Mouse (Mus musculus): ENCODE results near the gene Prelid1. TPM values are rescaled to one million over a fixed set of nuclear protein-coding genes. Genes with fewer than 3 reads are reported as not detected.

Gene Prelid1
- polyA plus RNA-seq (2021; fragmentation: Nextera tagmentation) = 186 and 202 TPM in 2 replicates
- long read RNA-seq, experiment 1, transcript Prelid1-201 (5 exons, 2,644 nt) = major isoform, 229 of 247 reads
- long read RNA-seq, experiment 1, partial matches to known transcripts = 17 of 247 reads
- long read RNA-seq, experiment 1, other reads (novel, unspliced or antisense) = 1 of 247 reads
- long read RNA-seq, experiment 2, transcript Prelid1-201 (5 exons, 2,644 nt) = major isoform, 173 of 190 reads
- long read RNA-seq, experiment 2, partial matches to known transcripts = 15 of 190 reads
- long read RNA-seq, experiment 2, other reads (novel, unspliced or antisense) = 1 of 190 reads

GRCm38 (mm10) chr13:55319931-55320533 lies at the start of gene Prelid1:
TSS of gene Prelid1 (plus strand) at chr13:55320500.

GRCm38 (mm10) chr13:55321434-55322129 lies 1.3 kb downstream of the Prelid1 start, which contains the start of gene Rab24:
TSS of gene Rab24 (minus strand) at chr13:55321946.

GRCm38 (mm10) chr13:55329683-55330566 lies 9.6 kb downstream of the Prelid1 start, which contains the start of gene Mxd3:
TSS of gene Mxd3 (minus strand) at chr13:55329823.

GRCm38 (mm10) chr13:55362453-55363060 lies 42.3 kb downstream of the Prelid1 start, which contains the start of gene Lman2:
TSS of gene Lman2 (minus strand) at chr13:55362783.

GRCm38 (mm10) chr13:55369531-55370114 lies 49.3 kb downstream of the Prelid1 start, which contains the start of gene Rgs14:
TSS of gene Rgs14 (plus strand) at chr13:55369732.

Other genes with a start within 250 kb of the Prelid1 start
- 7.3 and 9.1 TPM in 2 replicates for gene Uimc1, start 220.2 kb upstream of the Prelid1 start, polyA plus RNA-seq (2021; fragmentation: Nextera tagmentation)
- 8.9 TPM in 2 replicates for gene Zfp346, start 215.2 kb upstream of the Prelid1 start, polyA plus RNA-seq (2021; fragmentation: Nextera tagmentation)
- gene Gm17617, start 187.0 kb upstream of the Prelid1 start, polyA plus RNA-seq (2021; fragmentation: Nextera tagmentation) = not detected in 2 replicates
- 0.18 TPM in 1 of 2 replicates, not detected in the other for gene Fgfr4, start 167.9 kb upstream of the Prelid1 start, polyA plus RNA-seq (2021; fragmentation: Nextera tagmentation)
- 23.9 and 24.2 TPM in 2 replicates for gene Nsd1, start 110.7 kb upstream of the Prelid1 start, polyA plus RNA-seq (2021; fragmentation: Nextera tagmentation)
- gene Rab24, start 1.4 kb downstream of the Prelid1 start, polyA plus RNA-seq (2021; fragmentation: Nextera tagmentation) = 98.9 and 112 TPM in 2 replicates
- 0.82 and 1.2 TPM in 2 replicates for gene Mxd3, start 9.3 kb downstream of the Prelid1 start, polyA plus RNA-seq (2021; fragmentation: Nextera tagmentation)
- gene Lman2, start 42.3 kb downstream of the Prelid1 start, polyA plus RNA-seq (2021; fragmentation: Nextera tagmentation) = 34.0 and 39.1 TPM in 2 replicates
- gene Rgs14, start 49.2 kb downstream of the Prelid1 start, polyA plus RNA-seq (2021; fragmentation: Nextera tagmentation) = 82.4 and 84.1 TPM in 2 replicates
- not detected in 2 replicates for gene Slc34a1, start 77.7 kb downstream of the Prelid1 start, polyA plus RNA-seq (2021; fragmentation: Nextera tagmentation)
- 0.60 and 0.63 TPM in 2 replicates for gene Pfn3, start 94.7 kb downstream of the Prelid1 start, polyA plus RNA-seq (2021; fragmentation: Nextera tagmentation)
- gene F12, start 106.3 kb downstream of the Prelid1 start, polyA plus RNA-seq (2021; fragmentation: Nextera tagmentation) = 0.06 and 0.24 TPM in 2 replicates
- gene Grk6, start 124.6 kb downstream of the Prelid1 start, polyA plus RNA-seq (2021; fragmentation: Nextera tagmentation) = 4.7 and 5.0 TPM in 2 replicates
- 10.1 and 19.9 TPM in 2 replicates for gene Prr7, start 143.8 kb downstream of the Prelid1 start, polyA plus RNA-seq (2021; fragmentation: Nextera tagmentation)
- 77.0 and 77.4 TPM in 2 replicates for gene Dbn1, start 167.6 kb downstream of the Prelid1 start, polyA plus RNA-seq (2021; fragmentation: Nextera tagmentation)
- gene Pdlim7, start 193.2 kb downstream of the Prelid1 start, polyA plus RNA-seq (2021; fragmentation: Nextera tagmentation) = 72.8 and 76.0 TPM in 2 replicates
- 0.36 and 0.55 TPM in 2 replicates for gene Dok3, start 208.8 kb downstream of the Prelid1 start, polyA plus RNA-seq (2021; fragmentation: Nextera tagmentation)
- gene Ddx41, start 216.2 kb downstream of the Prelid1 start, polyA plus RNA-seq (2021; fragmentation: Nextera tagmentation) = 38.0 and 38.6 TPM in 2 replicates

Data from layer of hippocampus, adult 6 months (tissue).